Mouse (Mus musculus): ENCODE data around the gene Ezh2. TPM values are rescaled to one million over a fixed set of nuclear protein-coding genes. Genes with fewer than 3 reads are reported as not detected.
"Not testable (repeated sequence)": the region's sequence is repeated elsewhere in the genome, so short reads cannot be mapped to it uniquely, and the experiment has no call there.

Ezh2 gene
- polyA plus RNA-seq, 1 experiment from 2014 or later = 99.6 TPM

DNA sequence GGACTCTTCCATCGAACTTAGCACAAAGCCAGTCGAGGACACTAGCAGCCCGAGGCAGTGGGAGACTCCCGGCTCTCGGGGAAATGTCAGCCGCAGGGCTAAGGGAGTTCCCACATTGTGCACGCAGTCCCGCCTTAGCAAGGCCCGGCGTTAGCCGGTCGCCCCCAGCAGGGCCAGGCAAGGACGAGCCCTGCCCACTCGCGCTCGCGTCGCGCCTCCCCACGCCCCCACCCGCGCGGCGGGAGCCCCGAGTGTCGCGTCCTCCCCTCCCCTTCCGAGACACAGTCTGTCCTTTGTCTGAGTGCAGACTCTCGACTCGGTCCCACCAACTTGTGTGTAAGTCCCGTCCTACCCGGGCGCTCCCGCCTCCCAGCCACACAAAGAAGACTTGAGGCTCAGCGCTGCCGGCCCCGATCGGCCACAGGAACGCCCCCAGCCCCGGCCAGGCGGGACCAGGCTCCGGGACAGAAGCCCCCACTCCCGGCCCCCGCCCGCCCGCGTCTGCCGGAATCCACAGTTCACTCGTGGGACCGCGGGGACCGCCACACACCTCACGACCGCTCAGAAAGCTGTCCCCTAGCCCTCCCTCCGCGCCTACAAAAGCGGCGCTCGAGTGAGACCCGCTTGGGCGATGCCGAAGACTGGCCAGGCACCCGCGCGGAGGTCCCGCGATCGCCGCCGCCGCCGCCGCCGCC lies 853 bp downstream of the Ezh2 start:
- Histone ChIP-seq H3K4me1 (peaks cover 16% of the 10 kb centered on the region; the same call in 1 of the 2 replicates), H3K4me3 (peak overlapping the region; percentile 83), H3K36me3 (no peaks in the 10 kb centered on the region), H3K4me2 (peak overlapping the region; percentile 83), H3K9me3 (no peaks in the 10 kb centered on the region), H3K9ac (peak overlapping the region; percentile 98), H3K27ac (peak overlapping the region; percentile 98), H3K27me3 (no peaks in the 10 kb centered on the region)
- WGBS = under 1% methylated on average over 74 of the region's 74 CpGs
- peak; percentile 73 for ATAC-seq (ENCODE audit: borderline replicate concordance, extremely low read depth, low FRiP score, low TSS enrichment)

DNA sequence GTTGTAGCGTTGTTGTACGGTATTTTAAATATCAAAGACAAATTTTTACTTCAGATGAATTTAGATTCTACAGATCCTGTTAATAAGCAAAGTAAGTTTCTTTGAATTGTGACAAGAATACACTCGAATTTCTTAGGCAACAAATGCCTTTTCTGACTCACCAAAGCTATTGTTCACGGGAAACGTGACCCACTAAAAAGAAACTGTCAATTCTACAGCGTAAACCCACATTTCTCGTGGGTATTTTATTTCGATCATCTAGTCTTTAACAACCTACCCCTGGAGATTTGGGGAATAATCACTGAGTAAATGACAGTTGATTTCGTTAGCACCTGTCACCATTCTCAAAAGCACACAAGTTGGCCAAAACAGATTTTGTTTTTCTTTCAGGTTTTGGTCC lies 1.6 kb downstream of the Ezh2 start:
- Histone ChIP-seq H3K27ac (peak overlapping the region; percentile 98), H3K9me3 (no peaks in the 10 kb centered on the region), H3K9ac (peak overlapping the region; percentile 98), H3K4me1 (peaks cover 16% of the 10 kb centered on the region; the same call in 1 of the 2 replicates), H3K36me3 (no peaks in the 10 kb centered on the region), H3K4me2 (peak overlapping the region; percentile 83), H3K27me3 (no peaks in the 10 kb centered on the region), H3K4me3 (peak overlapping the region; percentile 83)
- WGBS = 4% methylated on average over 9 of the region's 9 CpGs
- ATAC-seq (ENCODE audit: borderline replicate concordance, extremely low read depth, low FRiP score, low TSS enrichment) = no peak

DNA sequence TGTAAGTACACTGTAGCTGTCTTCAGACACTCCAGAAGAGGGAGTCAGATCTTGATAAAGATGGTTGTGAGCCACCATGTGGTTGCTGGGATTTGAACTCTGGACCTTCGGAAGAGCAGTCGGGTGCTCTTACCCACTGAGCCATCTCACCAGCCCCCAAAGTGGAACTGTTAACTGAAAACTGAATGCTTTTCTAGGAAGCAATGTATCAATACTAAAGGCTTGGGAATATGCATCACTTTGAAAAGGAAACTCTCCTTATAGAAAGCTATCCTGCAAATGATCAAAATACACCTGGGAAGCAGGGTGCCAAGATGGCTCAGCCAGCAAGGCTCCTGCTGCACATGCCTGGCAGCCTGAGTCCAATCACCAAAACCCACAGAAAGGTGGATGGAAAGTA lies 7.8 kb downstream of the Ezh2 start:
- not testable (repeated sequence) for H3K27ac ChIP-seq; H3K4me3 ChIP-seq; ATAC-seq (ENCODE audit: borderline replicate concordance, extremely low read depth, low FRiP score, low TSS enrichment); H3K9ac ChIP-seq; H3K4me2 ChIP-seq; H3K4me1 ChIP-seq; H3K9me3 ChIP-seq; H3K27me3 ChIP-seq; H3K36me3 ChIP-seq
- 88% methylated on average over 2 of the region's 2 CpGs for WGBS

DNA sequence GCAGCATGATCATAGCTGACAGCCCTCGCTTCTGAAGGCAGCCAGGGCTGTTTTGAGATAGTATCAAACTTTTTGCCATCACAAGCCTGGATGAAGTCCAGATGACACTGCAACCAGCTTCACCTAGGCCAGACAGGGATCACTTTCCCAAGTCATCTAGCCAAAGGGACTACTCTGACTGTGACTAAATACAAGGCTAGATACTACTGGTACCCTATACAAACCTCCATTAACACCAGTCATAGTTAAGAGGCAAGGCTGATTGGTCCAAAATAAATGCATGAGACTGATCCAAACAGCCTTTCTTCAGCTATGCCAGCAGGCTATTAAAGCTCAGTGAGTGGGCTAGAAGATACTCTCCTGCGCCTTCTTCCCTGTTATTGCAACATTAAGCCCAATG lies 22.3 kb downstream of the Ezh2 start:
- H3K4me3 ChIP-seq = no peak overlapping the region
- H3K36me3 ChIP-seq = peaks cover 30% of the 10 kb centered on the region
- WGBS = 89% methylated on average over 2 of the region's 2 CpGs
- H3K9ac ChIP-seq = no peak overlapping the region
- H3K9me3 ChIP-seq = no peaks in the 10 kb centered on the region
- no peaks in the 10 kb centered on the region for H3K4me1 ChIP-seq
- no peaks in the 10 kb centered on the region for H3K27me3 ChIP-seq
- no peak for ATAC-seq (ENCODE audit: borderline replicate concordance, extremely low read depth, low FRiP score, low TSS enrichment)
- no peak overlapping the region for H3K4me2 ChIP-seq
- no peak overlapping the region for H3K27ac ChIP-seq

DNA sequence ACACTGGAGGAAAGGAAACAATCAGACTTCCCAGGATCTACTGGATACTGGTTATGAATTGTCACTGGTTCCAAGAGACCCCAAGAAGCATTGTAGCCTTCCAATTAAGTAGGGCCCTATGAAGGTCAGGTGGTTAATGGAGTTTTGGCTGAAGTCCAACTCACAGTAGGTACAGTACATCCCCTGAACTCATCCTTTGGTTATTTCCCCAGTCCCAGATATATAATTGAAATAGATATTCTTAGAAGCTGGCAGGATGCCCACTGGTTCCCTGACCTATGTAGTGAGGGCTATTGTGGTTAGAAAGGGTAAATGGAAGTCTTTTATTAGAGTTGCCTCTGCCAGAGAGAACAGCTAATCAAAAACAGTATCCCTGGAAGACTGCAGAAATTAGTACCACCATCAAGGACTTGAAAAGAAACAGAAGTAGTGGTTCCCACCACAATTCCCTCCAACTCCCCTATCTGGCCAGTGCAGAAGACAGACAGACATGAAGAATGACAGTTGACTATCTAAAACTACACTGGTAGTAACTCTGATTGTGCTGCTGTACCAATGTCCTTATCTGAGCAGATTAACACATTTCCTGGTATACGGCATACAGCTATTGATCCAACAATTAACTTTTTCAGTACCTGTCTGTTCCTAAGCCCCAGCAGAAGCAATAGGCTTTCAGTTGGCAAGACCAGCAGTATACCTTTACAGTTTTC lies 29.7 kb downstream of the Ezh2 start:
- H3K27ac ChIP-seq = no peak overlapping the region
- H3K9me3 ChIP-seq = no peaks in the 10 kb centered on the region
- H3K4me3 ChIP-seq = no peak overlapping the region
- ATAC-seq (ENCODE audit: borderline replicate concordance, extremely low read depth, low FRiP score, low TSS enrichment) = no peak
- no peak overlapping the region for H3K9ac ChIP-seq
- no peaks in the 10 kb centered on the region for H3K27me3 ChIP-seq
- no peak overlapping the region for H3K4me2 ChIP-seq
- 82% methylated on average over 1 of the region's 1 CpGs for WGBS
- no peaks in the 10 kb centered on the region for H3K4me1 ChIP-seq
- peaks cover 60% of the 10 kb centered on the region for H3K36me3 ChIP-seq

DNA sequence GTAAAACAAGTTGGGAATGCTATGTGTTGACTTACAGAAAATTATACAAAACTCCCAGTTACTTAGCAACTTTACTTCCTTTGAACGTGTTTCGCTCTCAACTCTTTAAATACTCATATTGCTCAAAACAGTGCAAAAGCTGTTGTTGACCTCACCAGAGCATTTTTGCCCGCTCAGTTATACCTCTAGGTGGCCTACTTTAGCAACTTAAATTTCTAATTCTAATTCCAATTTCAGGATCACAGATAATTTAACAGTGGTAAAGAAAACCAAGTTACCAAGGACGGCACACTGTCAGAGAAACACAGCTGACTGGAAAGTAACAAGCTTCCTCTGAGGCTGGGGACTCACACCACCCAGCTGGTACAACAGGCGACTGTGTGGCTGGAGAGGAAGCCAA lies 33.7 kb downstream of the Ezh2 start:
- Histone ChIP-seq H3K4me2 (no peak overlapping the region), H3K4me3 (no peak overlapping the region), H3K27me3 (no peaks in the 10 kb centered on the region), H3K27ac (no peak overlapping the region), H3K36me3 (peaks cover 47% of the 10 kb centered on the region), H3K9ac (no peak overlapping the region), H3K4me1 (no peaks in the 10 kb centered on the region), H3K9me3 (no peaks in the 10 kb centered on the region)
- 76% methylated on average over 5 of the region's 5 CpGs for WGBS
- ATAC-seq (ENCODE audit: borderline replicate concordance, extremely low read depth, low FRiP score, low TSS enrichment) = no peak

DNA sequence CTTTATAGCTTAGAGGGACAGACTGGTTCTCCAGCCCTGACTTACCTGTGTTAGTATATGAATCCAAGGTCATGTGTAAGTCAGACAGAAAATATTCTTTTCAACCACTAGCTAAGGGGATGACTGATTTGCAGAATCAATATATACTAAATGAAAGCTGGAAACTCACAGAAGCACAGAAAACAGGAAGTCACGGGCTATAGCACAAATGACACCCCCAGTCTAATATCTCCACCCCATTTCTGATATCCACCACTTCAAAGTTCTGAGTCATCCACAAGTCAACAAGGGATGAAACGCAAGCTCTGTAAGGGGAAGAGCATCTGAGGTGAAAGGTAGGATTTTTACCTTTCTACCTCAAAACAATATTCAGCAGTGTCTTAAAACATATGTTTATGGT lies 34.3 kb downstream of the Ezh2 start:
- no peaks in the 10 kb centered on the region for H3K27me3 ChIP-seq
- H3K9me3 ChIP-seq = no peaks in the 10 kb centered on the region
- ATAC-seq (ENCODE audit: borderline replicate concordance, extremely low read depth, low FRiP score, low TSS enrichment) = no peak
- H3K4me1 ChIP-seq = no peaks in the 10 kb centered on the region
- no peak overlapping the region for H3K27ac ChIP-seq
- H3K9ac ChIP-seq = no peak overlapping the region
- 66% methylated on average over 2 of the region's 2 CpGs for WGBS
- no peak overlapping the region for H3K4me3 ChIP-seq
- H3K36me3 ChIP-seq = peaks cover 49% of the 10 kb centered on the region
- H3K4me2 ChIP-seq = no peak overlapping the region

DNA sequence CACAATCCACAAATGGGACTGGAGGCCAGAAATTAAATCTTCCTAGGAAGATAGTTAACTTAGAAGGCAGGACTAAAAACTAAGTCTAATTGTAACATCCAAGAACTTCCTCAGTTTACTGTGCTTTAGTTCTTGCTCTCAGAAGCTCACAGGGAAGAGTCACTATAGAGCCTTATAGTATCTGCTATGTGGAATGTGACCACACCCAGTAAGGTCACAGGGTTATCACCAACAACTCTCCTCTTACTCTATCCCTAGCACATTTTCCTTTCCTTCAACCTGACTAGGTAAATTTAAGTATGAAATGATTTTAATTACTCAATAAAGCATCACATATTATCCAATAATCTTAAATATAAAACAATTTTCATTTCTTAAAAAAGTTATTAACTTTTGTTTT lies 34.7 kb downstream of the Ezh2 start:
- Histone ChIP-seq H3K36me3 (peaks cover 53% of the 10 kb centered on the region), H3K4me3 (no peak overlapping the region), H3K9ac (no peak overlapping the region), H3K27ac (no peak overlapping the region), H3K27me3 (no peaks in the 10 kb centered on the region), H3K4me2 (no peak overlapping the region), H3K9me3 (no peaks in the 10 kb centered on the region), H3K4me1 (no peaks in the 10 kb centered on the region)
- ATAC-seq (ENCODE audit: borderline replicate concordance, extremely low read depth, low FRiP score, low TSS enrichment) = no peak

DNA sequence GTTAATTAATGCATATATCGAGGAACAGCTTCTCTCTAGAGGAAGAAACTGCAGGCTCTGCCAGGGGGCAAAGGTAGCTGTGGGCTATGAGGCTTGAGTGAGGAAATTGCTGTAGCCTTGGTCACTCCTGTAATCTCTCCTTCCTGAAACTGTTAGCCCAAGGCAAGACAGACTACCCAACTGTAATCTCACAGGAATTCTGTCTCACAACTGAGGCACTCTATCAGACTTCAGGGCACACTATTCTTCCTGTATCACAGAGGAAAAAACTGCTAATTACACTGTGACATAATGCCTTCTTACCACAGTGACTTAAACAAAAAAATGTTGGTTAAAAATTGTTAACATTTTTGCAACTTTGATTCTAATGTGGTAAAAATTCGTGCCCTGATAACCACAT lies 35.9 kb downstream of the Ezh2 start:
- Histone ChIP-seq H3K36me3 (peaks cover 54% of the 10 kb centered on the region), H3K4me3 (no peak overlapping the region), H3K27me3 (no peaks in the 10 kb centered on the region), H3K9me3 (no peaks in the 10 kb centered on the region), H3K4me1 (no peaks in the 10 kb centered on the region), H3K27ac (no peak overlapping the region), H3K4me2 (no peak overlapping the region), H3K9ac (no peak overlapping the region)
- WGBS = 87% methylated on average over 2 of the region's 2 CpGs
- no peak for ATAC-seq (ENCODE audit: borderline replicate concordance, extremely low read depth, low FRiP score, low TSS enrichment)

DNA sequence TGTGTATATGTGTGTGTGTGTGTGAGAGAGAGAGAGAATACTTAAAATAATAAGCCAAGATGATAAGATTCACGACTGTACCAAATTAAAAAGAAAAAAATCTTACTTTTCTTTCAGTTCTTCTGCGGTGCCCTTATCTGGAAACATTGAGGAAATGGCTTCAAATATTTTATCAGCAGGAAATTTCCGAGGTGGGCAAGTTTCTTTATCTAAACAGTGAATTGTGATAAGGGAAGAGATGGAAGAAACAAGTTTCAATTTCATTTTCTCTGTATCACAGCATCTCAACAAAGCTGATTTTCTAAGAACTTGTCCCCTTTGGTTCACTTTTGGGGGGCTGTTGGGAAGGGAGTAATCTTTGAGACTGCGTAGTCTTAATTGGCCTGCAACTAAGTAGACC lies 42.9 kb downstream of the Ezh2 start:
- no peaks in the 10 kb centered on the region for H3K4me1 ChIP-seq
- no peak overlapping the region for H3K9ac ChIP-seq
- H3K4me2 ChIP-seq = no peak overlapping the region
- ATAC-seq (ENCODE audit: borderline replicate concordance, extremely low read depth, low FRiP score, low TSS enrichment) = no peak
- no peaks in the 10 kb centered on the region for H3K9me3 ChIP-seq
- 67% methylated on average over 4 of the region's 4 CpGs for WGBS
- peaks cover 69% of the 10 kb centered on the region for H3K36me3 ChIP-seq
- no peaks in the 10 kb centered on the region for H3K27me3 ChIP-seq
- H3K4me3 ChIP-seq = no peak overlapping the region
- no peak overlapping the region for H3K27ac ChIP-seq

DNA sequence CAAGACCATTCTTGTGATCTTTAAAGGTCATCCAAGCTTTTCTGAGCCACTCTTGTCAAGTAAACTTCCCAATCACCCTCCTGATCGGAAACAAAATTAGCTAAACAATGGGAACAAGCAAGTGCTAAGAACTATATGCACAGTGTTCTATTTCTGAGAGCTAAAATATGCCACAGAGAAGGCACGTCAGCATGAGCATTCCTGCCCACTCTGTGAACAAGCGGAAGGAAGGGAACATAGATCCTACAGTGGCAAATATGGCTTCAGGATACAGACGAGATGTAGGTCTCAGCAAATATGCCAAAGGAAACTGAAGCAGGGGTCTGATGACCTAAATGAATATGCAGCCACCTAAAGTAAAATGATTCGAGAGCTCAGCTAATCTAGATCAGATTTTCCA lies 59.8 kb downstream of the Ezh2 start:
- ATAC-seq (ENCODE audit: borderline replicate concordance, extremely low read depth, low FRiP score, low TSS enrichment) = no peak
- no peaks in the 10 kb centered on the region for H3K9me3 ChIP-seq

DNA sequence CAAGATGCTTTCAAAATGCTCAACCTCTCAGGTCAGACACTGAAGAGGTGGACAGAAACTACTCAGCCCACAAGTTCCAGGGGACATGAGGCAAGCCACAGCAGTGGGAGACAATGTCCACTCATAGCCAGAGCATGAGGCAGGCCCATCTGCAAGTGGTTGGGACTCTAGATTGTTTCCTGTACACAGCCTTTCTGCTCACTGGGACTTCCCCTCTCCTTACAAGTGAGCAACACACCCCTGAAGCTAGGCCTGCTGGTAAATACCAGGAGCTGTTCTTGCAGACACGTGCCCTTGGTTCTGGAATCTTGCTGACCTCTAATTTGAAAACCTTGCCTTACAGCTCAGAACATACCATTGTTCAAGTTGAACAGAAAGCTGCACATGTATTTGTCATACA lies 62.6 kb downstream of the Ezh2 start:
- Histone ChIP-seq H3K4me2 (no peak overlapping the region), H3K27me3 (no peaks in the 10 kb centered on the region), H3K27ac (no peak overlapping the region), H3K4me3 (no peak overlapping the region), H3K36me3 (peaks cover 84% of the 10 kb centered on the region), H3K9me3 (no peaks in the 10 kb centered on the region), H3K9ac (no peak overlapping the region), H3K4me1 (no peaks in the 10 kb centered on the region)
- ATAC-seq (ENCODE audit: borderline replicate concordance, extremely low read depth, low FRiP score, low TSS enrichment) = no peak
- WGBS = 85% methylated on average over 1 of the region's 1 CpGs

More for the DNA sequence above, 59.8 kb downstream of the Ezh2 start:
- no peaks in the 10 kb centered on the region for H3K27me3 ChIP-seq
- WGBS = 82% methylated on average over 5 of the region's 5 CpGs
- H3K36me3 ChIP-seq = peaks cover 62% of the 10 kb centered on the region
- H3K4me2 ChIP-seq = no peak overlapping the region
- no peak overlapping the region for H3K4me3 ChIP-seq
- H3K27ac ChIP-seq = no peak overlapping the region
- no peak overlapping the region for H3K9ac ChIP-seq
- H3K4me1 ChIP-seq = no peaks in the 10 kb centered on the region
